Mouse (Mus musculus) stomach, embryonic 16.5 days (tissue): Measurements from ENCODE around the gene Pole2. TPM values are rescaled to one million over a fixed set of nuclear protein-coding genes. Genes with fewer than 3 reads are reported as not detected.

ENCODE experiments used
- ATAC-seq: fragments of 200-750 bp; cut with Nextera tagmentation; 2 replicates; pipeline ENCODE4 v1.8.0; 2017; ENCODE audit warnings: moderate number of reproducible peaks, moderate TSS enrichment; ENCODE audit not compliant: insufficient read depth, low FRiP score
- H3K27ac ChIP-seq: fragments of 300-500 bp; sonication (generic); 2 replicates; pipeline ENCODE4 v1.5.1; 2014; ENCODE audit warnings: low read length
- H3K27me3 ChIP-seq: fragments of 300-500 bp; sonication (generic); 2 replicates; pipeline ENCODE4 v1.6.1; 2014; ENCODE audit warnings: low read length, control low read depth, mixed read lengths; ENCODE audit not compliant: control insufficient read depth, insufficient read depth
- H3K36me3 ChIP-seq: fragments of 300-500 bp; sonication (generic); 2 replicates; pipeline ENCODE4 v1.6.1; 2014; ENCODE audit warnings: low read length; ENCODE audit not compliant: control insufficient read depth, insufficient read depth
- H3K4me1 ChIP-seq: fragments of 300-500 bp; sonication (generic); 2 replicates; pipeline ENCODE4 v1.6.1; 2014; ENCODE audit warnings: low read length, control low read depth, mixed read lengths; ENCODE audit not compliant: control insufficient read depth, insufficient read depth
- H3K4me2 ChIP-seq: fragments of 300-500 bp; sonication (generic); 2 replicates; pipeline ENCODE4 v1.6.1; 2014; ENCODE audit warnings: low read depth, low read length, mixed read lengths
- H3K4me3 ChIP-seq: fragments of 300-500 bp; sonication (generic); replicated peaks from 2 replicates; pipeline ENCODE4 v1.5.1; 2014; ENCODE audit warnings: mild to moderate bottlenecking, low read length
- H3K9ac ChIP-seq: fragments of 300-500 bp; sonication (generic); 2 replicates; pipeline ENCODE4 v1.6.1; 2014; ENCODE audit warnings: low read length
- H3K9me3 ChIP-seq: fragments of 300-500 bp; sonication (generic); replicated peaks from 2 replicates; pipeline ENCODE4 v1.6.1; 2016; ENCODE audit warnings: low read length, control low read depth; ENCODE audit not compliant: control insufficient read depth
- WGBS: fragments of 180-500 bp; shearing (Covaris S2); extraction: QIAGEN DNeasy Blood & Tissue Kit; methylation state at CpG from one replicate; pipeline ENCODE4 v1.1.7; 2014; 5-methylcytosine and 5-hydroxymethylcytosine counted together
- polyA plus RNA-seq: library from polyadenylated mRNA; unstranded; fragments of >200 nt; fragmentation: Nextera tagmentation; extraction: Ambion mirVana; gene quantifications from 2 replicates; pipeline ENCODE4 v1.2.1, GENCODE M21; 2015

Gene Pole2
- polyA plus RNA-seq, 1 experiment from 2014 or later: 21.7 TPM

- H3K27ac ChIP-seq: no peak within 1 kb of the TSS
- ATAC-seq: no peak
- no peak within 1 kb of the TSS for H3K9ac ChIP-seq
- no peaks in the 10 kb centered on the region for H3K27me3 ChIP-seq
- no peak within 1 kb of the TSS for H3K4me2 ChIP-seq
- H3K4me1 ChIP-seq: peaks cover 3% of the 10 kb centered on the region
- 0 out of 2 replicates have a peak, but pooled peaks cover 2% of the 10 kb centered on the region for H3K36me3 ChIP-seq
- 78% methylated on average over 16 of the region's 16 CpGs for WGBS
- no peaks in the 10 kb centered on the region for H3K9me3 ChIP-seq
- no peak within 1 kb of the TSS for H3K4me3 ChIP-seq
Observed at GRCm38 (mm10) chr12:69204052-69204833, 23.8 kb downstream of the Pole2 start, which contains the start of gene Gm49384. Gene Gm49384 (minus strand): TSS chr12:69204267.

GRCm38 (mm10) chr12:69198985-69199384, 29.0 kb downstream of the Pole2 start:
- Histone ChIP-seq H3K4me1 (peaks cover 19% of the 10 kb centered on the region), H3K27ac (no peak overlapping the region; the same call in 1 of the 2 replicates), H3K9me3 (no peaks in the 10 kb centered on the region), H3K27me3 (no peaks in the 10 kb centered on the region), H3K36me3 (no peaks in the 10 kb centered on the region), H3K9ac (no peak overlapping the region), H3K4me2 (peak overlapping the region; percentile 97; the same call in 1 of the 2 replicates), H3K4me3 (no peak overlapping the region)
- peak; percentile 47; the same call in 1 of the 2 replicates for ATAC-seq

GRCm38 (mm10) chr12:69198164-69198535, 29.8 kb downstream of the Pole2 start, which contains the start of gene Dnaaf2:
Gene Dnaaf2 (minus strand): TSS chr12:69198429.
- WGBS: 1% methylated on average over 18 of the region's 18 CpGs
- H3K27me3 ChIP-seq: no peaks in the 10 kb centered on the region
- H3K4me1 ChIP-seq: peaks cover 19% of the 10 kb centered on the region
- H3K27ac ChIP-seq: peak within 1 kb of the TSS; percentile 89
- H3K9ac ChIP-seq: peak within 1 kb of the TSS; percentile 94
- ATAC-seq: peak; percentile 19; the same call in 1 of the 2 replicates
- H3K4me2 ChIP-seq: peak within 1 kb of the TSS; percentile 97
- no peaks in the 10 kb centered on the region for H3K36me3 ChIP-seq
- H3K4me3 ChIP-seq: peak within 1 kb of the TSS; percentile 99
- H3K9me3 ChIP-seq: no peaks in the 10 kb centered on the region

- peak overlapping the region; percentile 99 for H3K4me3 ChIP-seq
- WGBS: under 1% methylated on average over 94 of the region's 94 CpGs
- H3K27me3 ChIP-seq: no peaks in the 10 kb centered on the region
- H3K36me3 ChIP-seq: no peaks in the 10 kb centered on the region
- peaks cover 19% of the 10 kb centered on the region for H3K4me1 ChIP-seq
- peak overlapping the region; percentile 97 for H3K4me2 ChIP-seq
- peak overlapping the region; percentile 89 for H3K27ac ChIP-seq
- H3K9me3 ChIP-seq: no peaks in the 10 kb centered on the region
- peak; percentile 73 for ATAC-seq
- peak overlapping the region; percentile 94 for H3K9ac ChIP-seq
Observed at GRCm38 (mm10) chr12:69197378-69198163, 30.4 kb downstream of the Pole2 start.

GRCm38 (mm10) chr12:69196444-69197377, 31.3 kb downstream of the Pole2 start, which contains the start of gene Gm49383:
Gene Gm49383 (minus strand): TSS chr12:69197104.
- Histone ChIP-seq H3K9me3 (no peaks in the 10 kb centered on the region), H3K27me3 (no peaks in the 10 kb centered on the region), H3K4me1 (peaks cover 19% of the 10 kb centered on the region), H3K27ac (peak within 1 kb of the TSS; percentile 89), H3K9ac (peak within 1 kb of the TSS; percentile 94), H3K4me3 (peak within 1 kb of the TSS; percentile 99), H3K4me2 (peak within 1 kb of the TSS; percentile 97), H3K36me3 (0 out of 2 replicates have a peak, but pooled peaks cover 3% of the 10 kb centered on the region)
- peak; percentile 81 for ATAC-seq
- under 1% methylated on average over 75 of the region's 75 CpGs for WGBS

GRCm38 (mm10) chr12:69192637-69193036, 35.4 kb downstream of the Pole2 start:
- no peak overlapping the region for H3K4me2 ChIP-seq
- H3K27ac ChIP-seq: no peak overlapping the region
- no peak overlapping the region for H3K4me3 ChIP-seq
- no peaks in the 10 kb centered on the region for H3K27me3 ChIP-seq
- no peaks in the 10 kb centered on the region for H3K9me3 ChIP-seq
- no peak for ATAC-seq
- H3K9ac ChIP-seq: no peak overlapping the region
- H3K4me1 ChIP-seq: peaks cover 4% of the 10 kb centered on the region; the same call in 1 of the 2 replicates
- H3K36me3 ChIP-seq: peaks cover 14% of the 10 kb centered on the region
- 93% methylated on average over 2 of the region's 2 CpGs for WGBS

- Histone ChIP-seq H3K4me2 (no peak overlapping the region), H3K27me3 (no peaks in the 10 kb centered on the region), H3K9ac (no peak overlapping the region), H3K36me3 (peaks cover 14% of the 10 kb centered on the region), H3K27ac (no peak overlapping the region), H3K4me3 (no peak overlapping the region), H3K9me3 (no peaks in the 10 kb centered on the region), H3K4me1 (peaks cover 12% of the 10 kb centered on the region)
- WGBS: 92% methylated on average over 5 of the region's 5 CpGs
- no peak for ATAC-seq
Observed at GRCm38 (mm10) chr12:69191396-69191795, 36.6 kb downstream of the Pole2 start.

GRCm38 (mm10) chr12:69190522-69190921, 37.5 kb downstream of the Pole2 start:
- WGBS: 98% methylated on average over 1 of the region's 1 CpGs

More at GRCm38 (mm10) chr12:69190522-69190921, 37.5 kb downstream of the Pole2 start:
- no peak; the same call in 1 of the 2 replicates for ATAC-seq
- Histone ChIP-seq H3K9me3 (no peaks in the 10 kb centered on the region), H3K27ac (no peak overlapping the region), H3K9ac (no peak overlapping the region), H3K4me3 (no peak overlapping the region), H3K4me2 (no peak overlapping the region), H3K4me1 (peaks cover 11% of the 10 kb centered on the region), H3K36me3 (peaks cover 14% of the 10 kb centered on the region), H3K27me3 (no peaks in the 10 kb centered on the region)
